10 mouse cellular contexts compared by ENCODE assay signal in genomic region chrX:96006395-96006794, GRCm38 (mm10). TPM values are rescaled to one million over a fixed set of nuclear protein-coding genes. Genes with fewer than 3 reads are reported as not detected.
A peak's percentile ranks its signal among the peaks of the same experiment; 100 is the strongest.
DNase-seq lines count a peak whose midpoint lies in the region; ATAC-seq and TF ChIP-seq lines count a peak whose summit lies in the region.
"Had no signal": no experiment of that assay in that cellular context is flagged by ENCODE, and none has a peak within 500 bp of the region (broad histone marks: within the 10 kb centered on the region; RNA-seq: fewer than 3 reads in every experiment).

No protein-coding gene starts in this region.

- no peak for ATAC-seq in Patski

- TF ChIP-seq CTCF in lung, adult 2 months (IDR thresholded peaks at IDR 0.05; ENCODE audit: insufficient read depth, low read length): peak; percentile 31; the same call in 1 of the 2 replicates
- TF ChIP-seq CTCF in Patski (IDR thresholded peaks at IDR 0.05): peak; percentile 48

- H3K27me3 ChIP-seq in Patski: peaks cover 61% of the 10 kb centered on the region
- H3K27me3 ChIP-seq: embryonic facial prominence, embryonic 13.5 days had no signal

- H3K4me1 ChIP-seq in lung, adult 2 months (ENCODE audit: control insufficient read depth, insufficient read depth, low read length): no peaks in the 10 kb centered on the region
- H3K4me1 ChIP-seq: embryonic facial prominence, embryonic 13.5 days had no signal

- 61% methylated on average over 6 of the region's 6 CpGs for WGBS in lung, adult 2 months

- H3K4me3 ChIP-seq in lung, adult 2 months (replicated peaks; ENCODE audit: extremely low read depth, low read depth, low read length): no peak overlapping the region
- H3K4me3 ChIP-seq: embryonic facial prominence, embryonic 13.5 days had no signal

- in situ Hi-C loops in Patski (cut with MboI; ENCODE audit: low pct_unique_long_range_greater_than_20kb): loop anchor here (5.0 to 25.0 kb wide), 3 partner anchors 481 to 1431 kb away; no protein-coding TSS in a partner anchor

- CTCF ChIA-PET in Patski (lab: Charles Lee): no interaction called here

- TF ChIP-seq POLR2A in lung, adult 2 months (IDR thresholded peaks at IDR 0.05; ENCODE audit: borderline replicate concordance, extremely low read depth, low read depth, low read length): no peak

- POLR2A ChIA-PET in Patski (lab: Charles Lee): no interaction called here

- DNase-seq in gastrocnemius, postnatal 10 days: peak; percentile 4
- DNase-seq in gastrocnemius, postnatal 25 days: no peak
- DNase-seq in lung, adult 2 months: no peak
- DNase-seq in lung, postnatal 25 days (ENCODE audit: low spot score): no peak
- peak; percentile 24 to 38 for DNase-seq in B cell, adult 2 months
- no peak for DNase-seq in Patski (ENCODE audit: low read depth, low spot score)
- no peak for DNase-seq in ovary, postnatal 10 days (ENCODE audit: low spot score)
- DNase-seq: right cerebral cortex, postnatal 14 days; thymus, adult 2 months had no signal

RNA-seq across cellular contexts. Expression of gene Las1l, which starts 49.6 kb away (rescaled TPM):
- total RNA-seq in gastrocnemius, postnatal 10 days (2021): 10 to 100 TPM; 28.3 to 29.8 TPM
- total RNA-seq in gastrocnemius, postnatal 25 days (2021): 10 to 100 TPM; 25.9 to 28.3 TPM
- polyA plus RNA-seq in lung, adult 2 months (2012; rRNA removed): 9.6 and 15.9 TPM in 2 replicates
- 71.2 TPM for polyA plus RNA-seq in Patski (2021)

Comparison
In these comparisons a context has a peak if more than half of its experiments do, and no peak if none do; other contexts are left out.
1. DNase-seq: peak in gastrocnemius, postnatal 10 days (single experiment) and B cell, adult 2 months (2 of 2); none in gastrocnemius, postnatal 25 days (single experiment), lung, adult 2 months (single experiment), lung, postnatal 25 days (single experiment), Patski (single experiment) and ovary, postnatal 10 days (single experiment).